Mouse (Mus musculus) mesoderm, embryonic 11.5 days (tissue): ENCODE data around the gene Rccd1.

Experiments
- DNase-seq: peaks from one replicate; pipeline ENCODE4 v3.0.0-alpha.2; 2012; ENCODE audit warnings: low read depth, low spot score

Gene Rccd1

DNA sequence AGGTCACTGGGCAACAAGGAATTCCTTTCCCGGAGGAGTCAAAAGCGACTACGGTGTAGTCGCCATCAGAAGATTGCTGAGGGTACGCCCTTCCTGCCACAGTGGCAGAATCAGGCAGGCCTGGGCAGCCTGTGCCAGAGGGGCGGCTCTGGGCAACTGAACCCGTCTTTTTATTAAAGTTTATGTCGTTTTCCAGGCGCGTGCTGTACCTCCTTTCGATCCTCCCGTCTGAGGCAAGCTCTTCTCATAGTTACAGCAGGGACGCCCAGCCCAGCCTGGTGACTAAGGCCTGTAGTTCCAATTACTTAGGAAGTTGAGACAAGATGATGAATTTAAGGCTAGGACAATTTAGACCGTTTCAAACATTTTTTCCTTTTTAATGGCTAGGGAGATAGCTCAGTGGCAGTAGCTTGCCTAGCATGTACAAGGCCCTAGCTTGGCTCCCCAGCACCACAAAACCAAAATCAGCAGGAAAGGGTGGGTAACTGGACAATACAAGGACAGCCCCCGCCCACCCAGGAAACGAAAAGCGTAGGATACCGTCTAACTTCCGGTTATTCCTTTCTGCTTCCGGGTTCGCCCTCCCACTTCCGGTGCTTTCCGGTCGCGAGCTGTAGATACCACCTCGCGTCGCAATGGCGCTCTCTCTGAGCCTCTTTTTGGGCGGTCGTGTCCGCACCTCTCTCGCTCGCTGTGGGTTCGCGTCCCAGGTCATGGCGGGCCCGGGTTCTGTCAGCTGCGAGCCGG lies 63.5 kb downstream of the Rccd1 start, which contains the start of gene Ngrn:
TSS of gene Ngrn (plus strand) at position 591 of the 747 bp plus-strand sequence.
- peak; percentile 86 for DNase-seq

DNA sequence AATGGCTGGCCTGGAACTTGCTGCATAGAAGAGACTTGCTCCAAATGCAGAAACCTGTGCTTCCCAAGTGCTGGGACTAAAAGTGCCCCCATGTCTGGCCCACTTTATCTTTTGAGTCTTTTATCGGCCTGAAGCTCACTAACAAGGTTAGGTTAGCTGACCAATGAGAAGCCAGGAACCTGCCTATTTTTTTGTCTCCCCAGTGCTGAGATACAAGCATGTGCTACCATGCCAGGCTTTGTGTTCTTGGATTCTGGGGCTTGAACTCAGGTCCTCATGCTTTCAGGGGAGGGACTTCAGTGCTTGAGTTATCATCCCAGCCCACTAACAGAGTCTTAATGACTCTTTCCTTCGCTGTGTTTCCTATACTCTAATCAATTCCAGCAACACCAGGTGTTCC lies 66.5 kb downstream of the Rccd1 start:
- no peak for DNase-seq

DNA sequence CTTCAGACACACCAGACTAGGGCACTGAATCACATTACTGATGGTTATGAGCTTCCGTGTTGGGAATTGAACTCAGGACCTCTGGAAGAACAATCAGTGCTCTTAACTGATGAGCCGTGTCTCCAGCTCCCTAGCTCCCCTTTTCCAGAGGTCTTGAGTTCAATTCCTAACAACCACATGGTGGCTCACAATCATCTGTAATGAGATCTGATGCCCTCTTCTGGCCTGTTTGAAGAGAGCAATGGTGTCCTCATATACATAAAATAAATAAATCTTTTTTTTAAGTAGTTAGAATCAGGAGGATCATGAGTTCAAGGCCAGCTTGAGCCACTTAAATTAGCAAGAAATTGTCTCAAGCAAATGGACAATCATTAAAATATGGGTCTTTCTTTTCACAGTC lies 68.3 kb downstream of the Rccd1 start:
- DNase-seq: no peak

DNA sequence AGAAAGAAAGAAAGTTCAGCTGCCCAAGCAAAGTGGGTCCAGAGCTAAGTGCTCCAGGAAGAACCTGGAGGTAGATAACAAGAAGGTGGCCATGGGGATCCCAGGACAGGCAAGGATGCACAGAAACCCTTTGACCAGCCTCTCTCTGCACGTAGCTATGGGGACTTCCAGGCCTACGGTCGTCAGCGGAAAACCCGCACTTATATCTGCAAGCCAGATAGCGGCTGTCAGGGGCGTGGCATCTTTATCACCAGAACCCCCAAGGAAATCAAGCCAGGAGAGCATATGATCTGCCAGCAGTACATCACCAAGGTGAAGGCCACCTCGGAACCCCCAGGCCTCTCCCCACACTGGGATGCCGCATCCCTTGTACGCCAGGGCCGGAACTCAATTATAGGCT lies 71.4 kb downstream of the Rccd1 start:
- no peak for DNase-seq

DNA sequence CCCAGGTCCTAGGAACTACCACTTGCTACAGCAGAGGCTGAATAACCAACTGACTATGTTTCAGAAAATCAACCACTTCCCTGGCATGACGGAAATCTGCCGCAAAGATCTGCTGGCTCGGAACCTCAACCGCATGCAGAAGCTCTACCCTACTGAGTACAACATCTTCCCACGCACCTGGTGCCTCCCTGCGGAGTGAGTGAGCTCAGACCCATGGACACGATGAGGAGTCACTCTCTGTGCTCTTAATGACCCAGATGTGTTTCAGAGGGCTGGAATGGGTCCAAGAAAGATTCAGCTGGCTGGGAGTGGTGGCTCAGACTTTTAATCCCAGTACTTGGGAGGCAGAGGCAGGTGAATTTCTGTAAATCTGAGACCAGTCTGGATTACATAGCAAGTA lies 71.8 kb downstream of the Rccd1 start:
- no peak for DNase-seq

DNA sequence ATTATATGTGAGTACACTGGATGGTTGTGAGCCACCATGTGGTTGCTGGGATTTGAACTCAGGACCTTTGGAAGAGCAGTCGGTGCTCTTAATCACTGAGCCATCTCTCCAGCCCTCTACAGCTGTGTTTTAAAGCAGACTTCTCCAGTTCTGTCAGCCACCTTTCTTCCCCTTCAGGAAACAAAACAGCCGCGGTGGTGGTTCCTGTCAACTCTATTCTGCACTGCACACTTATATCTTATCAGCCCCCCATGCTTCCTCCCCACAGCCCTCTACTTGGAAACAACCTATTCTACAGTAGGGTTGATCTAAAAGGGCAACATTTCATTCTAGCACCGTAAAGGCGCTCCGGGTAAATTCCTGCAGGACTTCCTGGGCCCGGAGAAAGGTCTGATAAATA lies 77.4 kb downstream of the Rccd1 start:
- no peak for DNase-seq

DNA sequence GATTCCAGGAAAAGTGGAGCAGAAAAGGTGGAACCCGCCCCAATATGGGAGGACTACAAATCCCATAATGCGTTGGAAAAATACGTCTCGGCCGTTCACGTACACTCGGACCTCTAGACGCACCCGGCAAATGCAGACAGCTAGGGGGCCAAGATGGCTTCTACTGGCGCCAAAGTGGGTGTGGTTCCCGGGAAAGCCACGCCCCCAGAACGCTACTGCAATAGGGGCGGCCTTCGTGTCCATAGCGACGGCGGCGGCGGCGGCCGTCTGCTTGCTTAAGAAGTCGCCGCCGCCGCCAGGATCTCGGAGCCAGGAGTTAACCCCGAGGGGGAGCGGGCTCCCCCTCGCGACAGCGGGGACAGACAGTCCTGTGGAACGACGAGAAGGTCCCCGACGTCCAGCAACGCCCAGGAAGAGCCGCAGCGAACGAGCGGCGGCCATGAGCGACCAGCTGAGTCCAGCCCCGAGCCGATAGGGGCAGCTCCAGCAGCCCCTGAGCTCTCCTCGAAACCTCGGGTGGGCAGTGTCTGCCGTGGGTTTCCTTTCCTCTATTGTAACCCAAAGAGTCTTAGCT lies 78.0 kb downstream of the Rccd1 start, which contains the start of gene Ttll13:
TSS of gene Ttll13 (plus strand) at position 229 of the 574 bp plus-strand sequence.
- DNase-seq: peak; percentile 98

DNA sequence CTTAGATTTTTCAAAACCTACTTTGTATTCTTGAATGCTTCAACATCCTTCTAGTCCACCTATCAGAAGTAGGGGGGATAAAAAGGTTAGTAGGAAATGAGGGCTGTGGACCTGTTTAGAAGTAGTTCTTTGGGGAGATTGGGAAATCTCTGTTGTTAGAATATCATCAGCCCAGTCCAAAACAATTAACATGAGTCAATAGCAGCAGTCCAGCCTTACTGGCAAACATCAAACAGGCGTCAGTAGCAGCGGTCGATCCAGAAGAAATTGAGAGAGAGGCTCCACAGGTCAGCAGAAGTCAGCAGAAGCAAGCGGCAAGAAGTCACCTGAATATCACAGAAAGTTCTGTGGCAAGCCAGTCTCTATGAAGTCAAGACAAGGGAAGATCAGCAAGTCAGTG lies 79.4 kb downstream of the Rccd1 start:
- no peak for DNase-seq
